Mouse (Mus musculus): ENCODE results near the gene Filip1l.
"Not testable (repeated sequence)": the region's sequence is repeated elsewhere in the genome, so short reads cannot be mapped to it uniquely, and the experiment has no call there.

Filip1l gene

GRCm38 (mm10) chr16:57353166-57353721 is 351 bp downstream of the Filip1l start:
- no peak for DNase-seq (ENCODE audit: extremely low spot score, low spot score)

- no peak for DNase-seq (ENCODE audit: extremely low spot score, low spot score)
Observed at GRCm38 (mm10) chr16:57353932-57354331, 1.0 kb downstream of the Filip1l start.

- DNase-seq (ENCODE audit: extremely low spot score, low spot score): no peak
Observed at GRCm38 (mm10) chr16:57356454-57356853, 3.6 kb downstream of the Filip1l start.

GRCm38 (mm10) chr16:57357011-57357410 is 4.1 kb downstream of the Filip1l start:
- DNase-seq (ENCODE audit: extremely low spot score, low spot score): no peak

- DNase-seq (ENCODE audit: extremely low spot score, low spot score): no peak
Observed at GRCm38 (mm10) chr16:57359251-57359650, 6.4 kb downstream of the Filip1l start.

GRCm38 (mm10) chr16:57360785-57361184 is 7.9 kb downstream of the Filip1l start:
- DNase-seq (ENCODE audit: extremely low spot score, low spot score): no peak

- DNase-seq (ENCODE audit: extremely low spot score, low spot score): peak; percentile 44
Observed at GRCm38 (mm10) chr16:57362679-57363401, 9.9 kb downstream of the Filip1l start.

GRCm38 (mm10) chr16:57364498-57364897 is 11.6 kb downstream of the Filip1l start:
- DNase-seq (ENCODE audit: extremely low spot score, low spot score): no peak

GRCm38 (mm10) chr16:57366141-57366540 is 13.2 kb downstream of the Filip1l start:
- DNase-seq (ENCODE audit: extremely low spot score, low spot score): peak; percentile 43

- no peak for DNase-seq (ENCODE audit: extremely low spot score, low spot score)
Observed at GRCm38 (mm10) chr16:57366941-57367694, 14.2 kb downstream of the Filip1l start.

GRCm38 (mm10) chr16:57369846-57370496 is 17.1 kb downstream of the Filip1l start:
- no peak for DNase-seq (ENCODE audit: extremely low spot score, low spot score)

GRCm38 (mm10) chr16:57372156-57372555 is 19.3 kb downstream of the Filip1l start:
- no peak for DNase-seq (ENCODE audit: extremely low spot score, low spot score)

GRCm38 (mm10) chr16:57375248-57375837 is 22.4 kb downstream of the Filip1l start:
- DNase-seq (ENCODE audit: extremely low spot score, low spot score): no peak

GRCm38 (mm10) chr16:57378631-57379330 is 25.9 kb downstream of the Filip1l start:
- DNase-seq (ENCODE audit: extremely low spot score, low spot score): no peak

- no peak for DNase-seq (ENCODE audit: extremely low spot score, low spot score)
Observed at GRCm38 (mm10) chr16:57383266-57383971, 30.5 kb downstream of the Filip1l start.

- no peak for DNase-seq (ENCODE audit: extremely low spot score, low spot score)
Observed at GRCm38 (mm10) chr16:57384274-57384673, 31.4 kb downstream of the Filip1l start.

GRCm38 (mm10) chr16:57389566-57390251 is 36.8 kb downstream of the Filip1l start:
- DNase-seq (ENCODE audit: extremely low spot score, low spot score): no peak

GRCm38 (mm10) chr16:57391171-57391570 is 38.3 kb downstream of the Filip1l start:
- not testable (repeated sequence) for DNase-seq (ENCODE audit: extremely low spot score, low spot score)

- DNase-seq (ENCODE audit: extremely low spot score, low spot score): no peak
Observed at GRCm38 (mm10) chr16:57392461-57392860, 39.6 kb downstream of the Filip1l start.

- DNase-seq (ENCODE audit: extremely low spot score, low spot score): no peak
Observed at GRCm38 (mm10) chr16:57393161-57393560, 40.3 kb downstream of the Filip1l start.

All from neural tube, embryonic 10.5 days (tissue).